Mouse (Mus musculus) heart, adult 2 months (tissue): Measurements from ENCODE around the gene Srgap1.

Experiments
- CTCF ChIP-seq: fragments of 200-600 bp; IDR thresholded peaks from 2 replicates; pipeline ENCODE4 v1.8.1; 2022; ENCODE audit warnings: antibody characterized with exemption, mild to moderate bottlenecking, moderate library complexity
- EP300 ChIP-seq: fragments of 200-500 bp; IDR thresholded peaks from 2 replicates; pipeline ENCODE4 v1.6.1; 2011; ENCODE audit warnings: low read depth, low read length, control low read depth; ENCODE audit not compliant: insufficient read depth
- POLR2A ChIP-seq: fragments of 200-500 bp; IDR thresholded peaks from 2 replicates; pipeline ENCODE4 v1.6.1; 2011; ENCODE audit warnings: mild to moderate bottlenecking, low read depth, low read length, control low read depth; ENCODE audit not compliant: insufficient read depth

GRCm38 (mm10) chr10:121995448-121995847, 51.7 kb downstream of the Srgap1 start:
- TF ChIP-seq CTCF: no peak
- TF ChIP-seq EP300: no peak
- no peak for TF ChIP-seq POLR2A
